ENCODE assay signal across 15 mouse cellular contexts in genomic region chr9:41469414-41469813, GRCm38 (mm10).
DNase-seq lines count a peak whose midpoint lies in the region; ATAC-seq lines count a peak whose summit lies in the region.
"Had no signal": no experiment of that assay in that cellular context is flagged by ENCODE, and none has a peak within 500 bp of the region (broad histone marks: within the 10 kb centered on the region; RNA-seq: fewer than 3 reads in every experiment).

No protein-coding gene starts in this region.

- H3K4me1 ChIP-seq in heart, embryonic 16.5 days (ENCODE audit: control insufficient read depth, insufficient read depth, low read length): 0 out of 2 replicates have a peak, but pooled peaks cover 1% of the 10 kb centered on the region
- H3K4me1 ChIP-seq in forebrain, embryonic 13.5 days: peaks cover 24% of the 10 kb centered on the region
- peaks cover 33% of the 10 kb centered on the region for H3K4me1 ChIP-seq in limb, embryonic 13.5 days

- H3K9ac ChIP-seq in heart, embryonic 16.5 days (ENCODE audit: low read length): no peak overlapping the region
- H3K9ac ChIP-seq in forebrain, embryonic 13.5 days: no peak overlapping the region
- no peak overlapping the region for H3K9ac ChIP-seq in limb, embryonic 13.5 days

- H3K27ac ChIP-seq in heart, embryonic 16.5 days (ENCODE audit: low read length): peak overlapping the region; percentile 63
- H3K27ac ChIP-seq in forebrain, embryonic 13.5 days: peak overlapping the region; percentile 48
- peak overlapping the region; percentile 84; the same call in 1 of the 2 replicates for H3K27ac ChIP-seq in limb, embryonic 13.5 days

- H3K27me3 ChIP-seq in heart, embryonic 16.5 days (ENCODE audit: control insufficient read depth, insufficient read depth, low read length): no peaks in the 10 kb centered on the region
- no peaks in the 10 kb centered on the region for H3K27me3 ChIP-seq in forebrain, embryonic 13.5 days
- no peaks in the 10 kb centered on the region for H3K27me3 ChIP-seq in limb, embryonic 13.5 days
- H3K27me3 ChIP-seq: Patski had no signal

- H3K4me2 ChIP-seq in heart, embryonic 16.5 days (ENCODE audit: low read depth, low read length): no peak overlapping the region
- H3K4me2 ChIP-seq in forebrain, embryonic 13.5 days: no peak overlapping the region
- H3K4me2 ChIP-seq in limb, embryonic 13.5 days (replicated peaks): peak overlapping the region; percentile 27; the same call in 1 of the 2 replicates

- no peaks in the 10 kb centered on the region for H3K36me3 ChIP-seq in heart, embryonic 16.5 days (ENCODE audit: control insufficient read depth, insufficient read depth)
- H3K36me3 ChIP-seq in forebrain, embryonic 13.5 days (ENCODE audit: poor library complexity, severe bottlenecking): no peaks in the 10 kb centered on the region
- H3K36me3 ChIP-seq in limb, embryonic 13.5 days: no peaks in the 10 kb centered on the region
- H3K36me3 ChIP-seq: midbrain, embryonic 10.5 days had no signal

- no peaks in the 10 kb centered on the region for H3K9me3 ChIP-seq in heart, embryonic 16.5 days (replicated peaks; ENCODE audit: control insufficient read depth, low read length)
- no peaks in the 10 kb centered on the region for H3K9me3 ChIP-seq in forebrain, embryonic 13.5 days (replicated peaks)
- no peaks in the 10 kb centered on the region for H3K9me3 ChIP-seq in limb, embryonic 13.5 days
- H3K9me3 ChIP-seq: midbrain, embryonic 10.5 days had no signal

- ATAC-seq in heart, embryonic 16.5 days (replicated peaks; ENCODE audit: extremely low read depth, insufficient read depth, low FRiP score): no peak
- no peak for ATAC-seq in forebrain, embryonic 13.5 days
- no peak for ATAC-seq in limb, embryonic 13.5 days (ENCODE audit: low FRiP score, low read depth)
- ATAC-seq: CD4-positive, CD25-positive, alpha-beta regulatory T cell, adult 4 months; Patski had no signal

- no peak for DNase-seq in heart, adult 8-10 months (ENCODE audit: low spot score)
- DNase-seq in adipocyte (ENCODE audit: low spot score): peak; percentile 83
- DNase-seq in spleen, adult 18-20 months: no peak
- DNase-seq in testis, postnatal 10 days (ENCODE audit: low spot score): no peak
- DNase-seq in cerebellum, adult 9-10 months: no peak
- DNase-seq: adrenal gland, adult 8-10 months; kidney, adult 11 months; right cerebral cortex, adult 18-20 months; thymus, postnatal 36 days had no signal

- H3K4me3 ChIP-seq in heart, embryonic 16.5 days (ENCODE audit: low read length): no peak overlapping the region
- no peak overlapping the region for H3K4me3 ChIP-seq in forebrain, embryonic 13.5 days
- no peak overlapping the region for H3K4me3 ChIP-seq in limb, embryonic 13.5 days
- H3K4me3 ChIP-seq: midbrain, embryonic 10.5 days had no signal

- WGBS in heart, embryonic 16.5 days: 73% methylated on average over 5 of the region's 5 CpGs
- 92% methylated on average over 5 of the region's 5 CpGs for WGBS in forebrain, embryonic 13.5 days
- WGBS in limb, embryonic 13.5 days: 68% methylated on average over 5 of the region's 5 CpGs
